Mouse (Mus musculus) c-Kit-positive CD71-positive TER-119-positive erythroid progenitor cells, embryonic 14.5 days (primary cell): ENCODE measurements around the gene Evl.

ENCODE experiments used
- DNase-seq: peaks from one replicate; pipeline ENCODE4 v3.0.0-alpha.2; 2013; ENCODE audit warnings: low spot score

Gene Evl

GRCm38 (mm10) chr12:108590131-108590530 is 35.6 kb downstream of the Evl start:
- no peak for DNase-seq

- DNase-seq: no peak
These were observed 37.1 kb downstream of the Evl start for GRCm38 (mm10) chr12:108591586-108591985.

GRCm38 (mm10) chr12:108592866-108593265 is 38.3 kb downstream of the Evl start:
- no peak for DNase-seq

- DNase-seq: no peak
These were observed 46.3 kb downstream of the Evl start for GRCm38 (mm10) chr12:108600864-108601263.

- no peak for DNase-seq
These were observed 46.8 kb downstream of the Evl start for GRCm38 (mm10) chr12:108601326-108601725.

- no peak for DNase-seq
These were observed 50.0 kb downstream of the Evl start for GRCm38 (mm10) chr12:108604546-108604945.

- no peak for DNase-seq
These were observed 51.2 kb downstream of the Evl start for GRCm38 (mm10) chr12:108605521-108606281.

- no peak for DNase-seq
These were observed 51.8 kb downstream of the Evl start for GRCm38 (mm10) chr12:108606321-108606720.

GRCm38 (mm10) chr12:108609446-108609845 is 54.9 kb downstream of the Evl start:
- DNase-seq: no peak

GRCm38 (mm10) chr12:108610255-108610654 is 55.7 kb downstream of the Evl start:
- DNase-seq: no peak

- peak; percentile 17 for DNase-seq
These were observed 58.6 kb downstream of the Evl start for GRCm38 (mm10) chr12:108613081-108613480.

- DNase-seq: no peak
These were observed 63.0 kb downstream of the Evl start for GRCm38 (mm10) chr12:108617511-108617910.

- DNase-seq: no peak
These were observed 65.4 kb downstream of the Evl start for GRCm38 (mm10) chr12:108619853-108620416.

- DNase-seq: no peak
These were observed 67.9 kb downstream of the Evl start for GRCm38 (mm10) chr12:108622406-108622805.

GRCm38 (mm10) chr12:108629556-108629955 is 75.0 kb downstream of the Evl start:
- DNase-seq: no peak

GRCm38 (mm10) chr12:108630741-108631688 is 76.5 kb downstream of the Evl start:
- DNase-seq: no peak

GRCm38 (mm10) chr12:108632501-108632900 is 78.0 kb downstream of the Evl start:
- no peak for DNase-seq

GRCm38 (mm10) chr12:108634031-108634430 is 79.5 kb downstream of the Evl start:
- no peak for DNase-seq

- no peak for DNase-seq
These were observed 81.0 kb downstream of the Evl start for GRCm38 (mm10) chr12:108635501-108635900.

GRCm38 (mm10) chr12:108637440-108637839 is 82.9 kb downstream of the Evl start:
- no peak for DNase-seq

- DNase-seq: no peak
These were observed 84.6 kb downstream of the Evl start for GRCm38 (mm10) chr12:108639126-108639525.

GRCm38 (mm10) chr12:108642019-108642418 is 87.5 kb downstream of the Evl start:
- DNase-seq: no peak

GRCm38 (mm10) chr12:108646234-108646633 is 91.7 kb downstream of the Evl start:
- DNase-seq: no peak
